Mouse (Mus musculus): ENCODE measurements around the gene Pcgf6.

- TF ChIP-seq CTCF (IDR thresholded peaks at IDR 0.05; ENCODE audit: extremely low read depth, insufficient read depth, insufficient read length, insufficient replicate concordance) (no peak), POLR2A (IDR thresholded peaks at IDR 0.05; ENCODE audit: low read depth, low read length) (no peak)
These were observed 866 bp downstream of the Pcgf6 start for GRCm38 (mm10) chr19:47049840-47050239.
